Mouse (Mus musculus) neural tube, embryonic 14.5 days (tissue): ENCODE measurements around the gene Cox7b. TPM values are rescaled to one million over a fixed set of nuclear protein-coding genes. Genes with fewer than 3 reads are reported as not detected.

Source experiments
- ATAC-seq: fragments of 200-750 bp; cut with Nextera tagmentation; 2 replicates; pipeline ENCODE4 v1.8.0; 2017; ENCODE audit warnings: low read depth, mild to moderate bottlenecking, moderate TSS enrichment, moderate library complexity
- H3K27ac ChIP-seq: fragments of 300-500 bp; sonication (generic); 2 replicates; pipeline ENCODE4 v1.5.1; 2014; ENCODE audit warnings: low read depth, mild to moderate bottlenecking, control low read depth, low read length, moderate library complexity, mixed read lengths
- H3K27me3 ChIP-seq: fragments of 300-500 bp; sonication (generic); 2 replicates; pipeline ENCODE4 v1.6.1; 2014; ENCODE audit warnings: low read length; ENCODE audit not compliant: control insufficient read depth, insufficient read depth
- H3K36me3 ChIP-seq: fragments of 300-500 bp; sonication (generic); 2 replicates; pipeline ENCODE4 v1.6.1; 2014; ENCODE audit warnings: low read length, mixed read lengths; ENCODE audit not compliant: control insufficient read depth, insufficient read depth
- H3K4me1 ChIP-seq: fragments of 300-500 bp; sonication (generic); 2 replicates; pipeline ENCODE4 v1.6.1; 2014; ENCODE audit warnings: low read length; ENCODE audit not compliant: control insufficient read depth, insufficient read depth
- H3K4me2 ChIP-seq: fragments of 300-500 bp; sonication (generic); 2 replicates; pipeline ENCODE4 v1.6.1; 2014; ENCODE audit warnings: mild to moderate bottlenecking, low read depth, low read length, control low read depth
- H3K4me3 ChIP-seq: fragments of 300-500 bp; sonication (generic); 2 replicates; pipeline ENCODE4 v1.5.1; 2014; ENCODE audit warnings: low read depth, low read length, control low read depth, mixed read lengths
- H3K9ac ChIP-seq: fragments of 300-500 bp; sonication (generic); replicated peaks from 2 replicates; pipeline ENCODE4 v1.6.1; 2014; ENCODE audit warnings: low read depth, mild to moderate bottlenecking, control low read depth, low read length, mixed read lengths
- H3K9me3 ChIP-seq: fragments of 300-500 bp; sonication (generic); 2 replicates; pipeline ENCODE4 v1.6.1; 2016; ENCODE audit warnings: low read length; ENCODE audit not compliant: control insufficient read depth
- WGBS: fragments of 180-500 bp; shearing (Covaris S2); extraction: QIAGEN DNeasy Blood & Tissue Kit; methylation state at CpG from one replicate; pipeline ENCODE4 v1.1.7; 2014; 5-methylcytosine and 5-hydroxymethylcytosine counted together
- polyA plus RNA-seq: library from polyadenylated mRNA; unstranded; fragments of >200 nt; fragmentation: Nextera tagmentation; extraction: Ambion mirVana; gene quantifications from 2 replicates; pipeline ENCODE4 v1.2.1, GENCODE M21; 2014

Gene Cox7b
- polyA plus RNA-seq, 1 experiment from 2014 or later = 493 TPM

DNA sequence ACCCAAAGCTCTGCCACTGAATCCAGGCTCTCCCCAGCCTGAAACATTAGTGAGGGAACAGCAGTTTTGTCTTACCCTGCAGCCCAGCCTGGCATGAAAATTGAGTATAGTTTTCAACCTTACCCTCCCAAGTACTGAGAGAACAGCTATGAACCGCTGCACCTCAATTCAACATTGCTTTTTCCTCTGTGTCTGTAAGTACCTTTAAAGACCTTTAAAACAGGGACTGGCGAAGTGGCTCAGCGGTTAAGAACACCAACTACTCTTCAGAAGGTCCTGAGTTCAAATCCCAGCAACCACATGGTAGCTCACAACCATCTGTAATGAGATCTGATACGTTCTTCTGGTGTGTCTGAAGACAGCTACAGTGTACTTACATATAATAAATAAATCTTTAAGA lies 2.0 kb downstream of the Cox7b start:
- Histone ChIP-seq H3K27ac (no peak overlapping the region), H3K9me3 (no peaks in the 10 kb centered on the region), H3K36me3 (no peaks in the 10 kb centered on the region), H3K27me3 (no peaks in the 10 kb centered on the region), H3K9ac (no peak overlapping the region), H3K4me3 (no peak overlapping the region), H3K4me2 (no peak overlapping the region), H3K4me1 (no peaks in the 10 kb centered on the region)
- 93% methylated on average over 4 of the region's 4 CpGs for whole genome bisulfite sequencing
- no peak for ATAC-seq

DNA sequence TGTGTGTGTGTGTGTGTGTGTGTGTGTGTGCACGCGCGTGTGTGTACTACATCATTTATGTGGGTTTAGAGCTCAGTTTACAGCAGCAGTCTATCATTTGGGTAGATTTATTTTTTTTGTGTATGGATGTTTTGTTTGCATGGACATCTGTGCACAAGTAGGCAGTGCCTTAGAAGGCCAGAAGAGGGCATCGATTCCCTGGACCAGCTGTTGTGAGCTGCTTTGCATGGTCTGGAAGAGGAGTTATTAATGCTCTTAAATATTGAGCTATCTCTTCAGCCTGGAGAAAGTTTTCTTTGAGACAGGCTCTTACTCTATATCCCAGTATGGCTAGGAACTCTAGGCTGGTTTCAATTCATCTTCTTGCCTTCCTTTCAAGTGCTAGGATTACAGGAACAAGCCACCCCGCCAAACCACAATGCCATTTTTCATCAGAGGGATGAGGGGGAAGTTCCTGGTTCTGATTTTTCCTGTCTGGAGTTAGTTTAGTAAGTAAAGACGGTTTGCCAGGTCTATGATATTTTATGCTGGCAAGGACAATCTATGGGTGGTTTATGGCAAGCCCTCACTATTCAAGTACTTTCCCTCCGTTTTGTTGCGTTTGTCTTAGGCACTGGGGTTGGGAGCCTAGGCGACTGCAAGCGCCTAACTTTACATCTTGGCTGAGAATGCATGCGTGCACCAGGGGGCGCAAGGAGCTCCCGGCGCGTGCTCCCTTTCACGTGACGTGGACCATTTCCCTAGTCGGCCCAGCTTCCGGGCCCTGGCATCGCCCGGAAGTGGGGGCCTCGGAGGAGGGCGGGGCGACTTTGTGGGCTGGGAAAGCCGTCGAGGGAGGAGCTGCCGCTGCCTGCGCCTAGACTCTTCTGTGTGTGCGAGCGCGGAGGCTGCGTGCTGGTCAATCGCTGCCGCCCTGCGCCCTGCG lies 11.2 kb downstream of the Cox7b start, which contains the start of gene Atp7a:
Gene Atp7a (plus strand): TSS at position 859 of the 925 bp plus-strand sequence.
- 10% methylated on average over 28 of the region's 36 CpGs for WGBS
- peak within 1 kb of the TSS; percentile 48 for H3K4me3 ChIP-seq
- no peaks in the 10 kb centered on the region for H3K36me3 ChIP-seq
- no peaks in the 10 kb centered on the region for H3K9me3 ChIP-seq
- H3K4me2 ChIP-seq = peak within 1 kb of the TSS; percentile 51
- peak; percentile 98 for ATAC-seq
- no peaks in the 10 kb centered on the region for H3K4me1 ChIP-seq
- H3K27ac ChIP-seq = peak within 1 kb of the TSS; percentile 16; the same call in 1 of the 2 replicates
- no peaks in the 10 kb centered on the region for H3K27me3 ChIP-seq
- H3K9ac ChIP-seq = peak within 1 kb of the TSS; percentile 47

DNA sequence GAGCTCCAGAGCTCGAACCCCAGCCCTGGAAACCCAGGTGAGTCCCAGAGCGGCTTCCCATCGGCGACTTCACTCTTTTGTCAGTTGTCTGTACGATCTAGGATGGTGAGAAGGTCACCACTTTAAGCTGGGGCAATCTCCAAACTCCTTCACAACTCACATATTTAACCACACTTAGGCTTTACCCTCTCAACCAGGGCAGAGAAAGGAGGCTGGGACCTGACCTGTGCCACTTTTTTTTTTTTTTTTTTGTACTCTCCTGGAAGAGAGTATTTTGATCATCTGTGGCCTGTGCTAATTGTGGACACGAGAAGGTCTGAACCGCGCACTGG lies 11.8 kb downstream of the Cox7b start:
- Histone ChIP-seq H3K27ac (no peak overlapping the region), H3K36me3 (no peaks in the 10 kb centered on the region), H3K4me2 (peak overlapping the region; percentile 51), H3K4me1 (no peaks in the 10 kb centered on the region), H3K27me3 (no peaks in the 10 kb centered on the region), H3K4me3 (peak overlapping the region; percentile 48), H3K9me3 (no peaks in the 10 kb centered on the region), H3K9ac (peak overlapping the region; percentile 47)
- ATAC-seq = no peak; the same call in 1 of the 2 replicates
- 16% methylated on average over 8 of the region's 8 CpGs for WGBS

DNA sequence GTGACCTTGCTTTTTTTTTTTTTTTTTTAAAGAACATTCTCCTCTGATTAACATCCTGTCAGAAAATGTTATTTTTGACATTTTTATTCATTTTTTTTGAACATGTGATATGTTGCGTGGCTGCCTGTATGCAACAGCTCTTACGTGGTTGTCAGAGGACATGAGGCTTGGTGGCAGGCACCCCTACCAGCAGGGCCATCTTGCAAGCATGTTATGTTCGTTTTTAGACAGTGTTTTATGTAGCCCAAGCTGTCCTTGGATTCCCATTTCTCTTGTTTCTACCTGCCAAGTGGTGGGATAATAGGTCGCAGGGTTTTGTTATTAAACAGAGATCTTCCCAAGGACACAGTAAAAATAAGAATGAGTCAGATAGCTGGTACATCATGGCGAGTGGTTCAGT lies 14.7 kb downstream of the Cox7b start:
- Histone ChIP-seq H3K27me3 (no peaks in the 10 kb centered on the region), H3K4me1 (no peaks in the 10 kb centered on the region), H3K9me3 (no peaks in the 10 kb centered on the region), H3K36me3 (no peaks in the 10 kb centered on the region), H3K27ac (no peak overlapping the region), H3K4me2 (peak overlapping the region; percentile 6; the same call in 1 of the 2 replicates), H3K9ac (no peak overlapping the region), H3K4me3 (no peak overlapping the region)
- 75% methylated on average over 5 of the region's 5 CpGs for WGBS
- no peak for ATAC-seq

DNA sequence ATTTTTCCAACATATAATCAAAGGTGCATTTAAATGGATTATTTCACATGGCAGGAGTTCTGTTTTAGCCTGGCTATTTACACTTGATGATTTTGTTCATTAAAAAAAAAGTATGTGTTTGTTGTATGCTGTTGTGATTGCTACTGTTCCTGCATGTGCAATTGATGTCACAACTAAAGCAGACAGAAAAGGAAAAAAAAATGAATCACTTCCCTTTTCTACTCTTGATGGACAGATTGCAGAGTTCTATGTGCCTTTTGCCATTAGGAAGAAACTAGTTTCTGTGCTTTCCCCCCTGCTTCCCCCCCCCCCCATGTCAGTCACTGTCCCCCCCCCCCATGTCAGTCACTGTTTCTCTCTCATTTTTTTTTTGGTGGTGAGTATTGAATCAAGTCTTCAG lies 15.6 kb downstream of the Cox7b start:
- no peaks in the 10 kb centered on the region for H3K9me3 ChIP-seq
- H3K4me1 ChIP-seq = no peaks in the 10 kb centered on the region
- ATAC-seq = no peak
- no peak overlapping the region for H3K4me3 ChIP-seq
- no peak overlapping the region for H3K9ac ChIP-seq
- no peaks in the 10 kb centered on the region for H3K36me3 ChIP-seq
- no peak overlapping the region for H3K4me2 ChIP-seq
- no peak overlapping the region for H3K27ac ChIP-seq
- no peaks in the 10 kb centered on the region for H3K27me3 ChIP-seq

DNA sequence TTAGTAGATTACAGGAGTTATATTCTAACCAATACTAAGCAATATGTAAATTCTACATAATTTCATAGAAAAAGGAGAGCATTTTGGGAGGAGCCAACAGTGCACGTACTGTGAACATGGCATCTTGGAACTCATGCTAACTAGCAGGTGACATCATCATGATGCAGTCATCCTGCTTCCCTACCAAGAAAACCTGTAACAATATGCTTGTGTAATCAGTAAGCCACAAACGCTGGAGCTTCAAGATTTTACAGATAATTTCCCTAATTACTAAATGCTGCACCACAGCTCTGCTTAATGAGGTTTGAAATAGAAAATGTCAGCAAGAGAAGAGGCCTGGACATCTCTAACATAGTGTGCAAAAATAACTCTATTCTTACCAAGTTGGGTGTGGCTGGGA lies 20.2 kb downstream of the Cox7b start:
- Histone ChIP-seq H3K27me3 (no peaks in the 10 kb centered on the region), H3K4me2 (no peak overlapping the region), H3K27ac (no peak overlapping the region), H3K4me1 (no peaks in the 10 kb centered on the region), H3K4me3 (no peak overlapping the region), H3K9ac (no peak overlapping the region), H3K9me3 (no peaks in the 10 kb centered on the region), H3K36me3 (no peaks in the 10 kb centered on the region)
- WGBS = 63% methylated on average over 2 of the region's 2 CpGs
- ATAC-seq = no peak

DNA sequence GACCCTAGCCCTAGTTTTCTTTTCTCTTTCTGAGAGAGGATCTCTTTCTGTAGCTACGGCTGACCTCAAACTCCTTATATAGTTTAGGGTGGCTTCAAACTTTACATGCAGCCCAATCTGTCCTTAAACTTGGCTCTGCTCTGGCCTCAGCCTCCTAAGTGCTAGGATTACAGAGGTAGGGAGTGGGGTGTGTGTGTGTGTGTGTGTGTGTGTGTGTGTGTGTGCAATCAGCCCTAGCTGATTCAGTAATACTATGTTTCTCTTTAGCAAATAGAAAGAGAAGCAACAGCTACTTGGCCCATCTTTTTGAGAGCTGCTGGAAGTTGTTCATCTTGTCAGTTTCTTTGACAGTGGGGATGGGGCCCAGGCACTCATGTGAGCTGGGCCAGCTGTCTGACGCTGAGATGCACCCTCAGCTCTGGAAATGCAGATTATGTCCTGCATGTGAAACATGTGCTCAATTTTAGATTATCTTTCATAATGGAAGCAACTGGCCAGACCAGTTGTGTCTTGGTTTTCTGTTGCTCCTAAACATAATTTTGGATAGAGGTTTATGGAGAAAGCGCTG lies 21.8 kb downstream of the Cox7b start:
- no peaks in the 10 kb centered on the region for H3K36me3 ChIP-seq
- H3K27me3 ChIP-seq = no peaks in the 10 kb centered on the region
- H3K4me3 ChIP-seq = no peak overlapping the region
- H3K4me1 ChIP-seq = no peaks in the 10 kb centered on the region
- H3K4me2 ChIP-seq = no peak overlapping the region
- WGBS = 75% methylated on average over 3 of the region's 3 CpGs
- H3K9ac ChIP-seq = no peak overlapping the region
- ATAC-seq = no peak
- H3K9me3 ChIP-seq = no peaks in the 10 kb centered on the region
- H3K27ac ChIP-seq = no peak overlapping the region

DNA sequence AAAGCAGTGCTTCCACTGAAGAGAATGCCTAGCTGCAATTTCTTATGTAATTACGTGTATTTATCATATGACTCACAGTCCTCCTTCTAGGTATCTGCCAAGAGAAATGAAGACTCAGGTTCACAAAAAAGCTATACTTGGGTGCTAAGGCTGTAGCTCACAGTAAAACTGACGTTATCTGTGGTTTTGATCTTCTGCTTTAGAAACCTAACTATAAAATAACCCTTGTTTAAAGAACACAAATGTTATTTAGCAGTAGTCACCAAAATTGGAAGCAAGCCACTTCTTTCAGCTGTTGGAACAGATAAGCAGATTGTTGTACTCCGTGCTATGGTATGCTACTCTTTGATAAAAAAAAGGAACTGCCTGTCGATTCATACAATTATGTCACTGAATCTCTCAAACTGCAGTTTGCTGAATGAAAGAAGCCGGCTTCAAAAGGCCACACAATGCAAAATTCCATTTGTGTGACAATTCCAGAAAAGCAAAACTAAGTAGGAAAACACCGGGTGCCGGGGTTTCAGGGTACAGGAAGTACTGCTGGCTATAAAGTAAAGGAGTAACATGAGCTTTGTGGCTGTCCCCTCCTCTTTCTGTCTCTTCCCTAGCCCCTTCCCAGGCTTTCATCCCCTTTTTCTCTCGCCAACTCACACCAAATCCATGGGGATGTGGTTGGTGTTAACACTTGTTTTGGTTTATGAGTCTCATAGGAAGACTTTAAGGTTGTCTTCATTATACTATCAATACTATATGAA lies 28.5 kb downstream of the Cox7b start:
- 39% methylated on average over 8 of the region's 8 CpGs for WGBS
- Histone ChIP-seq H3K9me3 (no peaks in the 10 kb centered on the region), H3K4me3 (no peak overlapping the region), H3K9ac (no peak overlapping the region), H3K27ac (no peak overlapping the region), H3K4me2 (no peak overlapping the region), H3K27me3 (no peaks in the 10 kb centered on the region), H3K36me3 (no peaks in the 10 kb centered on the region), H3K4me1 (no peaks in the 10 kb centered on the region)
- ATAC-seq = no peak

DNA sequence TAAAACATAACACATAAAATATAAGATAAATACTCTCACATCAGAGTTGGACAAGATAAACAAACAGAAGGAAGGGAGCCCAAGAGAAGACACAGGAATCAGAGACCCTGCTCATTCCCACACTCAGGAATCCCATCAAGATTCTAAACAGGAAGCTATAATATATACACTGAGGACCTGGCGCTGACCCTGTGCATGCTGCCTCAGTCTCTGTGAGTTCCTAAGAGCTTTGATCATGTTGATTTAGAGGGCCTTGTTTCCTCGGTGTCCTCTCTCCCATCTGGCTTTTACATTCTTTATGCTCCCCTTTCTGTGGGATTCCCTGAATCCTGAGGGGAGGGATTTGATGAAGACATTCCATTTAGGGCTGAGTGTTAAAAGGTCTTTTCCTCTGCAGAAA lies 30.0 kb downstream of the Cox7b start:
- ATAC-seq = no peak
- Histone ChIP-seq H3K4me2 (no peak overlapping the region), H3K4me3 (no peak overlapping the region), H3K9ac (no peak overlapping the region), H3K4me1 (no peaks in the 10 kb centered on the region), H3K27ac (no peak overlapping the region), H3K36me3 (no peaks in the 10 kb centered on the region), H3K27me3 (no peaks in the 10 kb centered on the region), H3K9me3 (no peaks in the 10 kb centered on the region)
- WGBS = 28% methylated on average over 2 of the region's 2 CpGs
